Mouse (Mus musculus): ENCODE results near the gene Farsa. TPM values are rescaled to one million over a fixed set of nuclear protein-coding genes. Genes with fewer than 3 reads are reported as not detected.

Gene Farsa
- polyA plus RNA-seq, 1 experiment from 2014 or later = 105 TPM

GRCm38 (mm10) chr8:84917781-84918180 lies 61.0 kb downstream of the Farsa start:
- 28% methylated on average over 20 of the region's 20 CpGs for WGBS
- H3K4me1 ChIP-seq = peaks cover 5% of the 10 kb centered on the region; the same call in 1 of the 2 replicates
- no peak overlapping the region for H3K4me2 ChIP-seq
- no peak overlapping the region for H3K27ac ChIP-seq (replicated peaks)
- no peak for ATAC-seq (ENCODE audit: low FRiP score)
- H3K36me3 ChIP-seq = peaks cover 95% of the 10 kb centered on the region
- H3K9me3 ChIP-seq (replicated peaks) = no peaks in the 10 kb centered on the region
- peaks cover 41% of the 10 kb centered on the region for H3K27me3 ChIP-seq (replicated peaks)
- H3K9ac ChIP-seq (replicated peaks) = no peak overlapping the region
- H3K4me3 ChIP-seq (replicated peaks) = no peak overlapping the region

GRCm38 (mm10) chr8:84918646-84919045 lies 61.9 kb downstream of the Farsa start:
- peaks cover 37% of the 10 kb centered on the region for H3K27me3 ChIP-seq (replicated peaks)

More at GRCm38 (mm10) chr8:84918646-84919045, 61.9 kb downstream of the Farsa start:
- Histone ChIP-seq H3K36me3 (peaks cover 92% of the 10 kb centered on the region), H3K4me3 (replicated peaks) (no peak overlapping the region), H3K27ac (replicated peaks) (no peak overlapping the region), H3K4me1 (no peaks in the 10 kb centered on the region), H3K4me2 (no peak overlapping the region), H3K9me3 (replicated peaks) (no peaks in the 10 kb centered on the region), H3K9ac (replicated peaks) (no peak overlapping the region)
- ATAC-seq (ENCODE audit: low FRiP score) = no peak
- WGBS = 92% methylated on average over 15 of the region's 15 CpGs

Small RNAs within 50 kb of the gene (microRNA-seq; reads per million reads assigned to microRNA genes)
- 2.1 reads per million, percentile 6 among the genes with 10 or more reads in this experiment for gene Mir7069

Other genes starting within 250 kb of the Farsa start
- 20.3 and 33.1 TPM in 2 replicates for gene Ier2, start 194.1 kb upstream of the Farsa start, polyA plus RNA-seq (2015; fragmentation: Nextera tagmentation; extraction: Ambion mirVana)
- 66.7 and 75.1 TPM in 2 replicates for gene Trmt1, start 170.7 kb upstream of the Farsa start, polyA plus RNA-seq (2015; fragmentation: Nextera tagmentation; extraction: Ambion mirVana)
- gene Nacc1, start 169.1 kb upstream of the Farsa start, polyA plus RNA-seq (2015; fragmentation: Nextera tagmentation; extraction: Ambion mirVana) = 12.3 and 14.1 TPM in 2 replicates
- 3.1 and 6.1 TPM in 2 replicates for gene Lyl1, start 155.5 kb upstream of the Farsa start, polyA plus RNA-seq (2015; fragmentation: Nextera tagmentation; extraction: Ambion mirVana)
- 1.4 and 1.8 TPM in 2 replicates for gene G430095P16Rik, start 134.0 kb upstream of the Farsa start, polyA plus RNA-seq (2015; fragmentation: Nextera tagmentation; extraction: Ambion mirVana)
- 60.3 and 70.5 TPM in 2 replicates for gene Nfix, start 56.6 kb upstream of the Farsa start, polyA plus RNA-seq (2015; fragmentation: Nextera tagmentation; extraction: Ambion mirVana)
- gene Dand5, start 34.2 kb upstream of the Farsa start, polyA plus RNA-seq (2015; fragmentation: Nextera tagmentation; extraction: Ambion mirVana) = 15.7 and 17.2 TPM in 2 replicates
- 44.3 and 45.1 TPM in 2 replicates for gene Gadd45gip1, start 25.5 kb upstream of the Farsa start, polyA plus RNA-seq (2015; fragmentation: Nextera tagmentation; extraction: Ambion mirVana)
- 71.3 and 98.0 TPM in 2 replicates for gene Rad23a, start 16.3 kb upstream of the Farsa start, polyA plus RNA-seq (2015; fragmentation: Nextera tagmentation; extraction: Ambion mirVana)
- 730 and 802 TPM in 2 replicates for gene Calr, start 10.1 kb upstream of the Farsa start, polyA plus RNA-seq (2015; fragmentation: Nextera tagmentation; extraction: Ambion mirVana)
- 26.4 and 49.7 TPM in 2 replicates for gene Syce2, start 15.1 kb downstream of the Farsa start, polyA plus RNA-seq (2015; fragmentation: Nextera tagmentation; extraction: Ambion mirVana)
- gene Gcdh, start 36.9 kb downstream of the Farsa start, polyA plus RNA-seq (2015; fragmentation: Nextera tagmentation; extraction: Ambion mirVana) = 39.8 and 41.3 TPM in 2 replicates
- gene Klf1, start 44.9 kb downstream of the Farsa start, polyA plus RNA-seq (2015; fragmentation: Nextera tagmentation; extraction: Ambion mirVana) = 0.49 and 1.1 TPM in 2 replicates
- gene Dnase2a, start 51.6 kb downstream of the Farsa start, polyA plus RNA-seq (2015; fragmentation: Nextera tagmentation; extraction: Ambion mirVana) = 5.2 and 7.3 TPM in 2 replicates
- 60.7 and 74.7 TPM in 2 replicates for gene Mast1, start 80.4 kb downstream of the Farsa start, polyA plus RNA-seq (2015; fragmentation: Nextera tagmentation; extraction: Ambion mirVana)
- 3.0 and 3.8 TPM in 2 replicates for gene Rtbdn, start 90.0 kb downstream of the Farsa start, polyA plus RNA-seq (2015; fragmentation: Nextera tagmentation; extraction: Ambion mirVana)
- not detected in 2 replicates for gene Gm49661, start 112.4 kb downstream of the Farsa start, polyA plus RNA-seq (2015; fragmentation: Nextera tagmentation; extraction: Ambion mirVana)
- gene Prdx2, start 112.6 kb downstream of the Farsa start, polyA plus RNA-seq (2015; fragmentation: Nextera tagmentation; extraction: Ambion mirVana) = 930 and 1,070 TPM in 2 replicates
- gene Rnaseh2a, start 112.8 kb downstream of the Farsa start, polyA plus RNA-seq (2015; fragmentation: Nextera tagmentation; extraction: Ambion mirVana) = 55.0 and 81.5 TPM in 2 replicates
- 9.4 and 15.1 TPM in 2 replicates for gene Junb, start 121.7 kb downstream of the Farsa start, polyA plus RNA-seq (2015; fragmentation: Nextera tagmentation; extraction: Ambion mirVana)
- 33.9 and 37.2 TPM in 2 replicates for gene Hook2, start 133.6 kb downstream of the Farsa start, polyA plus RNA-seq (2015; fragmentation: Nextera tagmentation; extraction: Ambion mirVana)
- gene Best2, start 157.5 kb downstream of the Farsa start, polyA plus RNA-seq (2015; fragmentation: Nextera tagmentation; extraction: Ambion mirVana) = not detected in 2 replicates
- 148 and 154 TPM in 2 replicates for gene Asna1, start 168.3 kb downstream of the Farsa start, polyA plus RNA-seq (2015; fragmentation: Nextera tagmentation; extraction: Ambion mirVana)
- 116 and 124 TPM in 2 replicates for gene Trir, start 169.8 kb downstream of the Farsa start, polyA plus RNA-seq (2015; fragmentation: Nextera tagmentation; extraction: Ambion mirVana)
- gene Tnpo2, start 179.9 kb downstream of the Farsa start, polyA plus RNA-seq (2015; fragmentation: Nextera tagmentation; extraction: Ambion mirVana) = 54.9 and 55.5 TPM in 2 replicates
- gene Fbxw9, start 203.1 kb downstream of the Farsa start, polyA plus RNA-seq (2015; fragmentation: Nextera tagmentation; extraction: Ambion mirVana) = 60.6 and 68.3 TPM in 2 replicates
- 1.4 and 1.6 TPM in 2 replicates for gene Gm5741, start 211.0 kb downstream of the Farsa start, polyA plus RNA-seq (2015; fragmentation: Nextera tagmentation; extraction: Ambion mirVana)
- gene Dhps, start 214.8 kb downstream of the Farsa start, polyA plus RNA-seq (2015; fragmentation: Nextera tagmentation; extraction: Ambion mirVana) = 102 and 117 TPM in 2 replicates
- 111 and 121 TPM in 2 replicates for gene Wdr83os, start 223.8 kb downstream of the Farsa start, polyA plus RNA-seq (2015; fragmentation: Nextera tagmentation; extraction: Ambion mirVana)
- 50.3 and 50.5 TPM in 2 replicates for gene Wdr83, start 224.3 kb downstream of the Farsa start, polyA plus RNA-seq (2015; fragmentation: Nextera tagmentation; extraction: Ambion mirVana)
- gene Man2b1, start 226.3 kb downstream of the Farsa start, polyA plus RNA-seq (2015; fragmentation: Nextera tagmentation; extraction: Ambion mirVana) = 19.3 and 31.1 TPM in 2 replicates